Mouse (Mus musculus) hindbrain, embryonic 15.5 days (tissue): ENCODE measurements around the gene Fam217b. TPM values are rescaled to one million over a fixed set of nuclear protein-coding genes. Genes with fewer than 3 reads are reported as not detected.
A peak's percentile ranks its signal among the peaks of the same experiment; 100 is the strongest.

ENCODE experiments used
- ATAC-seq: fragments of 200-750 bp; cut with Nextera tagmentation; 2 replicates; pipeline ENCODE4 v1.8.0; 2017; ENCODE audit warnings: low read depth, moderate number of reproducible peaks, moderate TSS enrichment; ENCODE audit not compliant: low FRiP score
- H3K27ac ChIP-seq: fragments of 300-500 bp; sonication (generic); replicated peaks from 2 replicates; pipeline ENCODE4 v1.5.1; 2015; ENCODE audit warnings: mild to moderate bottlenecking, inconsistent platforms
- H3K27me3 ChIP-seq: fragments of 300-500 bp; sonication (generic); 2 replicates; pipeline ENCODE4 v1.6.1; 2015; ENCODE audit warnings: control low read depth, inconsistent platforms
- H3K36me3 ChIP-seq: fragments of 300-500 bp; sonication (generic); 2 replicates; pipeline ENCODE4 v1.6.1; 2015; ENCODE audit warnings: control low read depth, inconsistent platforms
- H3K4me1 ChIP-seq: fragments of 300-500 bp; sonication (generic); replicated peaks from 2 replicates; pipeline ENCODE4 v1.6.1; 2015; ENCODE audit warnings: control low read depth, inconsistent platforms
- H3K4me2 ChIP-seq: fragments of 300-500 bp; sonication (generic); 2 replicates; pipeline ENCODE4 v1.6.1; 2015; ENCODE audit warnings: moderate library complexity, mild to moderate bottlenecking, inconsistent platforms
- H3K4me3 ChIP-seq: fragments of 300-500 bp; sonication (generic); 2 replicates; pipeline ENCODE4 v1.5.1; 2015; ENCODE audit warnings: mild to moderate bottlenecking, inconsistent platforms
- H3K9ac ChIP-seq: fragments of 300-500 bp; sonication (generic); 2 replicates; pipeline ENCODE4 v1.6.1; 2015; ENCODE audit warnings: inconsistent platforms
- H3K9me3 ChIP-seq: fragments of 300-500 bp; sonication (generic); 2 replicates; pipeline ENCODE4 v1.6.1; 2016; ENCODE audit warnings: control low read depth, inconsistent platforms
- WGBS: fragments of 180-500 bp; shearing (Covaris S2); methylation state at CpG from one replicate; pipeline ENCODE4 v1.1.7; 2015; 5-methylcytosine and 5-hydroxymethylcytosine counted together
- polyA plus RNA-seq: library from polyadenylated mRNA; unstranded; fragments of >200 nt; fragmentation: Nextera tagmentation; extraction: Ambion mirVana; gene quantifications from 2 replicates; pipeline ENCODE4 v1.2.1, GENCODE M21; 2015

The Fam217b gene
- polyA plus RNA-seq, 1 experiment from 2014 or later, result 15.8 TPM

- Histone ChIP-seq H3K27me3 (no peaks in the 10 kb centered on the region), H3K9me3 (no peaks in the 10 kb centered on the region), H3K9ac (no peak overlapping the region), H3K36me3 (no peaks in the 10 kb centered on the region), H3K4me1 (no peaks in the 10 kb centered on the region), H3K27ac (no peak overlapping the region), H3K4me2 (no peak overlapping the region), H3K4me3 (no peak overlapping the region)
- ATAC-seq, result no peak
- WGBS, result 45% methylated on average over 6 of the region's 6 CpGs
Observed at GRCm38 (mm10) chr2:178421603-178422002, 7.3 kb downstream of the Fam217b start.

DNA sequence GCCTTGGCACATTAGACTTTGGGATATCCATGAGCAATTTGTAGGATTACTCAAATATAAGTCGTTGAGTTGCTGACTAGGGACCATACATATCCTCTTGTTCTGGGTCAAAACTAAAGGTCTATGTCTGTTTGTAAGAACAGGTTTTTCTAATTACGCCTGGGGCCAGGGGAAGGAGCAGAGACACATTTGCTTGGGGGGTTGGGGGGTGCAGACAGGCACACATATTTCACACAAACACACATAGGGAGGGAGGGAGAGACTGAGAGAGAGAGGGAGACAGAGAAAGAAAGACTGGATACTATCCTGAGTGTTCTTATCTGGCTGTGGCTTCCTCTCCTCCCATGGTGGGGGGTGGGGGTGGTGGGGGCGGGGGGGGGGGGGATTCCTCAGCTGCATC is 7.9 kb downstream of the Fam217b start:
- WGBS, result 46% methylated on average over 3 of the region's 3 CpGs
- Histone ChIP-seq H3K4me3 (no peak overlapping the region), H3K4me1 (no peaks in the 10 kb centered on the region), H3K4me2 (no peak overlapping the region), H3K36me3 (no peaks in the 10 kb centered on the region), H3K27ac (no peak overlapping the region), H3K27me3 (no peaks in the 10 kb centered on the region), H3K9me3 (no peaks in the 10 kb centered on the region), H3K9ac (no peak overlapping the region)
- no peak for ATAC-seq

- Histone ChIP-seq H3K9ac (no peak overlapping the region), H3K27ac (no peak overlapping the region), H3K4me2 (no peak overlapping the region), H3K4me3 (no peak overlapping the region), H3K36me3 (no peaks in the 10 kb centered on the region), H3K27me3 (no peaks in the 10 kb centered on the region), H3K4me1 (no peaks in the 10 kb centered on the region), H3K9me3 (no peaks in the 10 kb centered on the region)
- ATAC-seq, result no peak
- 86% methylated on average over 5 of the region's 5 CpGs for WGBS
Observed at GRCm38 (mm10) chr2:178423223-178423622, 8.9 kb downstream of the Fam217b start.

- WGBS, result 41% methylated on average over 4 of the region's 4 CpGs
- no peak overlapping the region for H3K4me3 ChIP-seq
- no peaks in the 10 kb centered on the region for H3K27me3 ChIP-seq
- H3K4me1 ChIP-seq, result 0 out of 2 replicates have a peak, but pooled peaks cover 5% of the 10 kb centered on the region
- H3K4me2 ChIP-seq, result no peak overlapping the region
- no peaks in the 10 kb centered on the region for H3K36me3 ChIP-seq
- no peaks in the 10 kb centered on the region for H3K9me3 ChIP-seq
- no peak overlapping the region for H3K9ac ChIP-seq
- H3K27ac ChIP-seq, result no peak overlapping the region
- 0 out of 2 replicates have a peak, but pooled peaks have one; percentile 15 for ATAC-seq
Observed at GRCm38 (mm10) chr2:178426229-178426628, 11.9 kb downstream of the Fam217b start.

DNA sequence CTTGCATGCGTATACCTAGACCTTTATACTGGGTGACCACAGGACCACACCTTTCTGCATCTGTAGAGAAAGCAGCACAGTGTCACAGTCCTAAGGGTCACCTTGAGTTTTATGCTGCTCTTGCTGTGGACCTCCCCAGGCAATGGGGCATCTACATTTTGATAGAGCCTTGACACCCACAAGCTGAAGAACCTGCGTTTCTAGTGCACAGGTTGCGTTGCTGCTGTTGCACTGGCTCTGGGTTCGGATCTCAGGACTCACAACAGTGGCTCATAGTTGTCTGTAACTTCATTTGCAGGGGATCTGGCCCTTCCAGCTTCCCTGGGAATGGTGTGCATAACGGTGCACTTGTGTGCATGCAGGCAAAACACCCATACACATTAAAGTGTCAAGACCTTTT is 12.9 kb downstream of the Fam217b start:
- ATAC-seq, result no peak
- Histone ChIP-seq H3K4me1 (0 out of 2 replicates have a peak, but pooled peaks cover 5% of the 10 kb centered on the region), H3K9ac (no peak overlapping the region), H3K36me3 (no peaks in the 10 kb centered on the region), H3K9me3 (no peaks in the 10 kb centered on the region), H3K4me3 (no peak overlapping the region), H3K27me3 (no peaks in the 10 kb centered on the region), H3K4me2 (no peak overlapping the region), H3K27ac (no peak overlapping the region)
- WGBS, result 88% methylated on average over 5 of the region's 5 CpGs

GRCm38 (mm10) chr2:178428183-178428582 is 13.9 kb downstream of the Fam217b start:
- Histone ChIP-seq H3K9ac (no peak overlapping the region), H3K9me3 (no peaks in the 10 kb centered on the region), H3K4me1 (0 out of 2 replicates have a peak, but pooled peaks cover 5% of the 10 kb centered on the region), H3K27me3 (no peaks in the 10 kb centered on the region), H3K36me3 (no peaks in the 10 kb centered on the region), H3K4me3 (no peak overlapping the region), H3K4me2 (no peak overlapping the region), H3K27ac (no peak overlapping the region)
- no peak for ATAC-seq
- WGBS, result 84% methylated on average over 9 of the region's 9 CpGs

- no peaks in the 10 kb centered on the region for H3K27me3 ChIP-seq
- H3K9me3 ChIP-seq, result no peaks in the 10 kb centered on the region
- H3K4me3 ChIP-seq, result no peak overlapping the region
- no peak for ATAC-seq
- no peak overlapping the region for H3K9ac ChIP-seq
- H3K4me2 ChIP-seq, result no peak overlapping the region
- WGBS, result 87% methylated on average over 4 of the region's 4 CpGs
- H3K27ac ChIP-seq, result no peak overlapping the region
- H3K36me3 ChIP-seq, result no peaks in the 10 kb centered on the region
- H3K4me1 ChIP-seq, result 0 out of 2 replicates have a peak, but pooled peaks cover 5% of the 10 kb centered on the region
Observed at GRCm38 (mm10) chr2:178428676-178429075, 14.4 kb downstream of the Fam217b start.

DNA sequence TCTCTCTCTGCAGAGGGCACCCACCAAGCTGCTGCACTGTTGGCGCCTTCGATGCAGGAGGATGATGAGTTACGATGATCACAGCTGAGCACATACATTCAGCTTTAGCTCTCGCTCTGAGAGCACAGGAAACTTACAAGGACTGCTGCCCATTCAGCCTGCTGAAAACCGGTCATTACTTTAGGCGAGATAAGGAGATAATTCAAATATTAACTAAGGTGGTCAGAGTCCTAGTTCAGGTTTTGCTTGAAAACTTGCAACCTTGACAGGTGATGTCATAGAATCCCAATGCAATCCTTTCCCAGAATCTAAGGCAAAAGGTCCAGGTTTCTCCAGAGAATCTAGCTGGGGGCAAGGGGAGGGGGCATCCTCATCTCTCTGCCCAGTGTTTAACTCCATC is 15.1 kb downstream of the Fam217b start:
- H3K27me3 ChIP-seq, result no peaks in the 10 kb centered on the region
- no peaks in the 10 kb centered on the region for H3K36me3 ChIP-seq
- WGBS, result 80% methylated on average over 6 of the region's 6 CpGs
- H3K4me3 ChIP-seq, result no peak overlapping the region
- H3K4me2 ChIP-seq, result no peak overlapping the region
- no peak for ATAC-seq
- H3K9ac ChIP-seq, result no peak overlapping the region
- no peaks in the 10 kb centered on the region for H3K9me3 ChIP-seq
- H3K4me1 ChIP-seq, result 0 out of 2 replicates have a peak, but pooled peaks cover 5% of the 10 kb centered on the region
- no peak overlapping the region for H3K27ac ChIP-seq

DNA sequence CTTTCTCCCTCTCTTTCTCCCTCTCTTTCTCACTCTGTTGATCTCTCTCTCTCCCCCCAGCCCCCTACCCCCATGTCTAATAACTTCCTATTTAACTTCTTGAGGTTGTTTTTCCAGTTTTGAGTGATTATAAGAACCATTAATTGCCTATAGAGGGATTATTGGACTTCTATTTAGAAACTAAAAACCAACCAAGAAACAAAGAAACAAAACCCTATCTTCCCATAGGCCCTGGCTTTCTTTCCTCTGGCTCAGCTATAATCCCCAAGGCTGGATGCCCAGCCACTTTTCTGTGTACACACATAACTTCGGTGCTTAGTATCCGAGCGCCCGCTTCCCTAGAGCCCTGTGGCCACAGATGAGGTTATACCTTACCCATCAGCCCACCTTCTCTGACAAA is 15.9 kb downstream of the Fam217b start, which contains the start of gene Cdh26:
Cdh26 (plus strand) TSS at position 301 of the 400 bp plus-strand sequence.
- 92% methylated on average over 4 of the region's 4 CpGs for WGBS
- Histone ChIP-seq H3K4me3 (no peak within 1 kb of the TSS), H3K27ac (no peak within 1 kb of the TSS)

DNA sequence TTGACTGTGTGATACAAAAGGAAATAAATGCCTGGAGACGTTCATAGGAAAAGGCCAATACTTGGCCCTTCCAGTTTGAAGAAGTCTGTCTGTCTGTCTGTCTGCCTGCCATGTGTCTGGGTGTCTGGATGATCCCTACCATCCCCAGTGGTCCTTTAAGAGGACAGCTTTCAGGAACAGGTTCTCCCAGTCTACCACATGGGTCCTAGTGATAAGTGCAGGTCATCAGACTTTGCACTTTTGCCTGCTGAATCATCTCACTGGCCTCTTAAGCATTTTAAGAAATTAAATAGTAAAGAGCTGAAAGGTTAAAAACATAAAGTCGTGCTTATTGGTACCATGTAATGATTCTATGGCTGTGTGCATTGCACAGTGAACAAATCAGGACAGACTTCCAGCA is 19.2 kb downstream of the Fam217b start:
- WGBS, result 81% methylated on average over 2 of the region's 2 CpGs
- ATAC-seq, result no peak
- Histone ChIP-seq H3K9me3 (no peaks in the 10 kb centered on the region), H3K9ac (no peak overlapping the region), H3K27me3 (no peaks in the 10 kb centered on the region), H3K4me2 (no peak overlapping the region), H3K27ac (no peak overlapping the region), H3K36me3 (no peaks in the 10 kb centered on the region), H3K4me3 (no peak overlapping the region), H3K4me1 (0 out of 2 replicates have a peak, but pooled peaks cover 5% of the 10 kb centered on the region)

More for the DNA sequence above, 15.9 kb downstream of the Fam217b start, which contains the start of gene Cdh26:
- no peak within 1 kb of the TSS for H3K4me2 ChIP-seq
- no peaks in the 10 kb centered on the region for H3K27me3 ChIP-seq
- no peak for ATAC-seq
- no peak within 1 kb of the TSS for H3K9ac ChIP-seq
- no peaks in the 10 kb centered on the region for H3K36me3 ChIP-seq
- no peaks in the 10 kb centered on the region for H3K9me3 ChIP-seq
- 0 out of 2 replicates have a peak, but pooled peaks cover 5% of the 10 kb centered on the region for H3K4me1 ChIP-seq

- no peak overlapping the region for H3K9ac ChIP-seq
- H3K27ac ChIP-seq, result no peak overlapping the region
- H3K27me3 ChIP-seq, result no peaks in the 10 kb centered on the region
- no peak overlapping the region for H3K4me3 ChIP-seq
- WGBS, result 90% methylated on average over 2 of the region's 2 CpGs
- H3K36me3 ChIP-seq, result no peaks in the 10 kb centered on the region
- H3K4me2 ChIP-seq, result no peak overlapping the region
- 0 out of 2 replicates have a peak, but pooled peaks cover 5% of the 10 kb centered on the region for H3K4me1 ChIP-seq
- no peaks in the 10 kb centered on the region for H3K9me3 ChIP-seq
- ATAC-seq, result no peak
Observed at GRCm38 (mm10) chr2:178433903-178434302, 19.6 kb downstream of the Fam217b start.

DNA sequence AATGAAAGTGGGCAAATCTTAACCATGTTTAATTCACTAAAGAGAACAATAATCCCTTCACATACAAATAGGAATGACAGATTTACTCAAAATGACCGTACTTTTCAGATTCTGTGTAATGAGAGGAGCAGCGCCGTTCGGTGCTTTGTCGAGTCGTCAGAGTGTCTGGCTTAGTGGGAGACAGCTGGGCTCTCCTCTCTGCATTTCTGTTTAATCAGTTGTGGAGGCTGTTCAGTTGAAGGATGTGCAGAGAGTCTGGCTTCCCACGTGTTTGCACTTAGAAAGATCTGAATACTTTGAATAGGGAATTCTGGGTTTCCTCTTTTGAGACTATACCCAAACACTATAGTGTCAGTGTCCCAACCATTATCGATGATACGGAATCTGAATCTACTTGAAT is 23.0 kb downstream of the Fam217b start:
- Histone ChIP-seq H3K4me2 (no peak overlapping the region), H3K36me3 (no peaks in the 10 kb centered on the region), H3K27me3 (no peaks in the 10 kb centered on the region), H3K9ac (no peak overlapping the region), H3K9me3 (no peaks in the 10 kb centered on the region), H3K4me3 (no peak overlapping the region), H3K4me1 (no peaks in the 10 kb centered on the region), H3K27ac (no peak overlapping the region)
- WGBS, result 53% methylated on average over 9 of the region's 9 CpGs
- no peak for ATAC-seq

DNA sequence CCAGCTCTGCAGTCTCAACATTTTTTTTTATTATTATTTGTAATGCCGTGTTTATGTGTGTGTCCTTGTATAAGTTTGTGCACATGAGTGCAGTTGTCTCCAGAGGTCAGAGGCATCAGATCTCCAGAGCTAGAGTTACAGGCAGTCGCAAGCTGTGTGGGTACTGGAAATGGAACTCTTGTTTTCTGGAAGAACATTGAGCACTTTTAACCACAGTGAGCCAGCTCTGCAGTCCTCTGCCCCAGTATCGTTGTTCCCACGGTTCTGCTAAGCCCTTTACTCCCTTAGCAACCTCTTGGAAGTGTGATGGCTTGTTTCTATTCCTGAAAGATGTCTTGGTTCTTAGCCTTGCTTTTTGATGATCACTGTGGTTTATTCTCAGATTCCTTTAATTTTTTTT is 35.1 kb downstream of the Fam217b start:
- no peak for ATAC-seq
- Histone ChIP-seq H3K4me3 (no peak overlapping the region), H3K27ac (no peak overlapping the region), H3K36me3 (no peaks in the 10 kb centered on the region), H3K9ac (no peak overlapping the region), H3K9me3 (no peaks in the 10 kb centered on the region), H3K27me3 (no peaks in the 10 kb centered on the region), H3K4me2 (no peak overlapping the region), H3K4me1 (peaks cover 3% of the 10 kb centered on the region; the same call in 1 of the 2 replicates)
- WGBS, result 83% methylated on average over 4 of the region's 4 CpGs
